Mouse (Mus musculus) embryo, embryonic 11 days (tissue): ENCODE data around the gene Bmp6.

ENCODE experiments used
- DNase-seq: peaks from one replicate; pipeline ENCODE4 v3.0.0-alpha.2; 2015

The Bmp6 gene

DNA sequence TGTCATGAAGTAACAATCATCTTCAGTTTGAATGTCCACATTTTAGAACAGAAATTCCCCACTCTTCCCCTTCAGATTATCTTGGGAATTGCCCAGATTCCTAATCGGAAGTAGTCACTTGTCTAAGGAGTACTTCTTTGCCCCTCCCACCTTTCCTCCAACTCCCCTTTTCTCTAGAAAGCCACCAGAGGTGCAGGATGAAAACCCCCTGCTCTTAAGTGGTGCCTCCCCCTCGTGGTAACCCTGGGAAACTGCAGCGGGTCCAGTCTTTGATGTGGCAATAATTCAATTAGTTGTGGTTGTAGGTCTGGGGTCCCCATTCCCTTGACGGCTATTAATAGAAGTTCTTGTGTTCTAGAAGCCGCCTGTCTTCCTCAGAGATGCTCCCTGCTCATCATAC, 93.0 kb downstream of the Bmp6 start:
- DNase-seq = peak; percentile 53

DNA sequence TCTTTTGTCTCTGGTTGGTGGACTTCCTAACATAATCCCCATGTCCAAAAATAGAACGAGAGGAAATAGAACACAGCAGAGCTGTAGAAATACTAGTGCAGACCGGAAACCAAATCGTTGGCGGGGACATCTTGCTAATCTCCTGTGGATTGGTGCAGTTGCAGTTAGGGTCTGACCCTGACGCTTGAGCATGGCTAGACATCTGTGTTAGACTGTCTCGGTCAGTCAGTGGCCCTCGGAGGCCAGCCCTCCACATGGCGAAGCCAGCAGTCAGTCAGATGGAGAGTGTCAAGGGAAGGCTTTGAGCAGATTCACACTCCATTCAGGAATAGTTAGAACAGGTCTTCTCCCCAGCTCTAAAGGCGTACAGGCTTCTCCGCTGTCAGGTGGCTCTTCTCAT, 95.3 kb downstream of the Bmp6 start:
- no peak for DNase-seq

DNA sequence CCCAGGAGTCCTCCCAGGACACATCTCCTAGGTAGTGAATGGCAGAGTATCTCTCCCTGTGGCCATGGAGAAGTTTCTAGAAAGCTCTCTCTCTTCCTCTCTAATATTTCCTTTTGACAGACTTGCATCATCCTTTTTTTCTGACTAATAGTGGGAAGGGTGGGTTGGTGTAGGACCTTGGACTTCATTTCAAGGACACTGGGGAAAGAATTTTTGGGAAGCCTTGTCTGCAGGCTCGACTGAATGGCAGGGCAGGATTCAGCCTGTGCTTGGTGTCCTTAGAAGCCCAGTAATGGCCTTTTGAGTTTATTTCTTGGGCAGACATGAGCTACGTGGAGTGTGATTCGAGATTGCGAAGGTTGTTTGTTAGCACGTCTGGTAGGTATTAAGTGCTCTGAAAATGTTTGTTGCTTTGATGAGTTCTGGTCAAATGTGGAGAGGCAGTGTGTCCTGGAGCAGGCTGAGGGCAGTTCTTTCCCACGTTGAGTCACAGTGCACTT, 103.7 kb downstream of the Bmp6 start:
- no peak for DNase-seq

DNA sequence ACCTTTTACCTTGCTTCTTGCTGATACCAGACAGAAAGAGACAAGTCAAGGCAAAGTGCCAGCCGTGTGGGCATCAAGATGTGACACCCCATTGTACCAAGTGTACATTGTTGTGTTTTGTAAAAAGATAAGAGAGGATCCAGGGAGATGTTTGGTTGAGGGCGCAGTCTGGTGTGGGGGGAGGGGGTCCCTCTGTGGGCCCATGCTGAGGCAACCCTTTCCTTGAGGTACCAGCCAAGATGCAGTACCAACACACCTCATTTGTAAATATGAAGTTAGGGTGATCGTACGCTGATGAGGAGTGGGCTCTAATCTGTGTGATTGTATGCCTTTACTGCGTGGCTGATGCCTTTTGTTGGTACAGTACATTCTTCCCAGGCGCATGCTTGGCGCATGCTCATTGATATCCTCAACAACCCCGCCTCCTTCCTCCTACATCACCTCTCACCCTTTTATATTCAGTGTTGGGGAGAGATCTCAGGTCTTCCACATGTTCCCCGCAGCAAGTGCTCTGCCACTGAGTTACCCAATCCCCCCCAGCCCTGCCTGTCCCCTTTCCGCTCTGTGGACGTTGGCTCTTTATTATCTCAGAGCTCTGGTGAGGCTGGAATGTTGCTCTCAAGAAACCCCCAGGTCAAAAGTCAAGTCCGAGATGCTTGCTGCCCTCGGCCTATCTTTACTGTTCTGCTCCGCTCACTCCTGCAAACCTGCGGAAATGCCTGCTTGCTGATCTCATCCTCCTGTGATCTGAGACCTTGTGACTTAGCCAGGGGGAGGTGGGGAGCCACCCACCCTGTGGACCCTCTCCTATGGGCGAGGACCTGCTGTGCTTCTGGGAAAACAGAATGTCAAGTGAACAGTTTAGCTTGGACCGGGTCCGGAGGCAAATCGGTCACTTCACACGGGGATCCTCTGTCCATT, 105.4 kb downstream of the Bmp6 start:
- peak; percentile 23 for DNase-seq

DNA sequence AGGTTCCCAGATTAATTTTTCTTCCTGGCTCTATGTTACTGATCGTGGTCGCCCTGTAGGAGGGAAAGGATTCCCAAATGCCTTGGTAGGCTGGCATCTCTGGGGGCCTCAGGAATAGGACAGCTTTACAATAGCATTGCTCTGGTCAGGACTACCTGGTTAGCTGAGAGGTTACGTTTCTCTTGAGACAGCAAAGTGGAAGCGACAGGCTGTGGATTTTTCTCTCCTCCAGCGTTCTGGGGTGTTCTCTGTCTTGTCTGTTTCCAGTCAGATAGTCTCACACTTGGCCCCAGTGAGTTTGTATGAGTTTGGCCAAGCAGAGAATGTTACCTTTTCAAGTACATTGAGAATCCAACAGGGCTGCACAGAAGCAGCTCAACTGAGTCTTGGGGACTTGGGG, 106.5 kb downstream of the Bmp6 start:
- DNase-seq = no peak

DNA sequence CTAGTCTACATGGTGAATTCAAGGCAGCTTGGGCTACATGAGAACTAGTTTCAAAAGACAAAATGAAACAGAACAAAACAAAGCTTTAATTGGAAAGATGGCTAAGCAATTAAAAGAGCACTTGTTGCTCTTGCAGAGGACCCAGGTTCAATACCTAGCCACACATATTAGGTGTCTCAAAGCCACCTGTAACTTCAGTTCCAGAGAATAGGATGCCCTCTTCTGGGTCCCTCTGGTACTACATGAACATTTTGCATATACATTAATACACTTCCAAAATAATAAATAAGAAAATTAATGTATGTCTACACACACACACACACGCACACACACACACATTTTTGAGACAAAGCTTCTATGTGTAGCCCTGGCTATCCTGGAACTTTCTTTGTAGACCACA, 118.5 kb downstream of the Bmp6 start:
- no peak for DNase-seq

DNA sequence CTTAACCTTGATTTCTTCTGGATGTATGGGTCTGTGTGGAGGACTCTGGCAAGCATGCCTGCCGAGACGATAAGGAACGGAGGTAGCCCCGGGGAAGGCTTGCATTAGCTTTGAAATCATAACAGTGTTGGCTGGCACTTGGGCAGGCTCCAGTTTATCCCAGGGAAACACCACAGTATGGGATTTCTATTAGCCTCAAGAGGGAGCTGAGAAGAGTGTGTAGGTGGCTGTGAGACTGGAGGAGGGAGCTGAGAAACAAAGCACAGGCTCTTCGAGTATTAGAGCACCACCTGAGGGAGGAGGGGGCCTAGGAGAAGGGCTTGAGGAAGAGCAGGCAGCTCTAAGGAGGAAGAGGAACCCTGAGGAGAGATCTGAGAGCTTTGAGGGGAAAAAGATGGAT, 126.0 kb downstream of the Bmp6 start:
- no peak for DNase-seq

DNA sequence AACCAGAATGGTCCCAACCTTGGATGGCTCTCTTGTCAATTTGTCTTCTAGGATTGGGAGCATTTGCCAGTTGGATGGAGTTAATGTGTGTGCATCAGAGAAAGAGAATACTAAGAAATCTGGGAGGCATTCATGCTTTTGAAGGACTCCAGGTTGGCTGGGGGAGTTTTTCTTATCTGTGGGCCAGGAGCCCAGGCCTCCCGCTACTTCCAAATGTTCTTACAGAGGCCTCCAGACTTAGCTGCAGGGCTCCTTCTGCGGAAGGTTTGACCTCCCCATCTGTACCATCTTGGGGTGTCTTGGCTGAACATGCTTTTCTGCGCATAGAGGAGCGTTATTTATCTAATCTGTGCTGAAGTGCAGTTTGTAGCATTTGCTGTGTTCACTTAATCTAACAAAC, 127.7 kb downstream of the Bmp6 start:
- no peak for DNase-seq

DNA sequence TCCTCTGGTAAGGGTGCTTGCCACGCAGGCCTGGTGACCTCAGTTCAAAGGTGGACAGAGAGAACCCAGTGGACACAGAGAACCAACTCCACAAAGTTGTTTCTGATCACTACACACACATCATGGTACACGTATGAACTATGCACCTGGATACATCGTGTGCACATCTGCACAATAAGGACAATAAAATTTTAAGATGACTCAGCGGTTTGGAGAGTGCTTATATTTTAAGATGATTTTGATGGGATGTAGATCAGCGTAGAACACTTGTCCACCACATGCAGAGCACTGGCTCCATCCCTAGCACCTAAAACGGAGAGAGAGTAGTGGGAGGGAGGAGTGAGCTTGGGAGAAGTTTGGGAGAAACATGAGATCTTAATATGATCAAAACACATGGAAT, 128.6 kb downstream of the Bmp6 start:
- no peak for DNase-seq

DNA sequence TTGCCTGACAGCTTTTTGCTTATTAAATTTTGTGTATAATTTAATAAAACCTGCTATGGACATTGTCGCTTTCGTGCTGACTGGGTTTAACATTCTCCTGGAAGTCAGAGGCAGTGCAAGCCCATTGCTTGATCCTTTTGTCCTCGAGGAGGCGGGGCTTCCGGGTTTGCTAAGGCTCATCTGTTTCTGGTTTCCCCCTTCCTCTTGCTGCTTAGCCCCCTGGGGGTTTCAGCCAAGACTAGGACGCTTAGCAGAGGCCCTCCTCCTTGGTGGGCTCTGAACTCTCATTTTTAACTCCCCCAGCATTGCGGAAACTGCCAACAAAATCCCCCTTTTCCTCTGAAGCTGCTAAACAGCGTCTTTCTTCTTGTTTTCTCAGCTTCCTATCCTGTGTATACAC, 132.0 kb downstream of the Bmp6 start:
- peak; percentile 80 for DNase-seq

DNA sequence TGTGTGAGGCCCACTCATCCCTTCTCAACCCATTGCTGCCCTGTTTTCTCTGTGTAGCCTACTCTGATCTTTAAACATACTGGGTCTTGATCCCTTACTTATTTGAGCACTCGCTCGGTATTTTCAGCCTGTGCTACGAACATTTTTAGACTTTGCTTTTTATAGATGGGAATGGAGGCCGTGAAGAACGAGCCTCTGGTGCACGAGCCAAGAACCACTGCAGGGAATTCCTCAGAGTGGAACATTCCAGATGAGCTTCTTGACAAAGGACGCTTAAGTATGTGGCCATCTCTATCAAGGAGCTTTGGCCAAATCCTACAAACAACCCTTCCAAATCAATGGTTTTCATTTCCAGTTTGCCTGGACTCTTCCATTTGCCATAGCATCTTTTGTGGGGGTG, 136.1 kb downstream of the Bmp6 start:
- no peak for DNase-seq

DNA sequence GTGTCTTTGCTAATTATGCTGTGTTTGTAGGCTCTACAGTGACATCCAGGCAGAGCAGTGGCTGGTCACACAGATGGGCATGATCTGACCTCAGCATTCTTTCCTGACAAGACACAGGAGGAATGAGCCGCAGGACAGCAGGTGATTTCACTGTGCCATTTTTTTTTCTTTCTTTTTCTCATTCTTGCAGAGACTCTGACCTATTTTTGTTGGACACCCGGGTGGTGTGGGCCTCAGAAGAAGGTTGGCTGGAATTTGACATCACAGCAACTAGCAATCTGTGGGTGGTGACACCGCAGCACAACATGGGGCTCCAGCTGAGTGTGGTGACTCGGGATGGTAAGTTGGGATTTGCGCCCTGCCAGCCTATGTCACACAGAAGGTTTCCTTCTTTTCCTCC, 139.8 kb downstream of the Bmp6 start:
- DNase-seq = no peak

DNA sequence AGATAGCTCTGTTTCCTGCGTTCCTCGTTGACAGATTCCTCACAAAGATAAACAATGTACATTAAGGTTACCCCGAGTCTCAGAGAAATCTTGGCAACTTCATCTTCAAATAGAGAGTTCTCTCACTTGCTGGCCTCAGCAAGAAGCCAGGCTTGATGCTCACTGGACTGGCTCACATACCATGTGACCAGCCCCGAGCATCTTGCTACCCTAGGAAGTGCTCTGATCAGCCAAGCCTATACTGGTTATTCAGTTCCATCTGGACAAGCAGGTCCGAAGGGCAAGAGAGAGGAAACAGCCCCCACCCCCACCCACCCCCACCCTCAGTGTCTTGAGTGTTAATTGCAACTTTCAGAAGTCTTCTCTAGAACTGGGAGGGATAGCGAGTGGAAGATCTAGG, 141.9 kb downstream of the Bmp6 start:
- DNase-seq = no peak

DNA sequence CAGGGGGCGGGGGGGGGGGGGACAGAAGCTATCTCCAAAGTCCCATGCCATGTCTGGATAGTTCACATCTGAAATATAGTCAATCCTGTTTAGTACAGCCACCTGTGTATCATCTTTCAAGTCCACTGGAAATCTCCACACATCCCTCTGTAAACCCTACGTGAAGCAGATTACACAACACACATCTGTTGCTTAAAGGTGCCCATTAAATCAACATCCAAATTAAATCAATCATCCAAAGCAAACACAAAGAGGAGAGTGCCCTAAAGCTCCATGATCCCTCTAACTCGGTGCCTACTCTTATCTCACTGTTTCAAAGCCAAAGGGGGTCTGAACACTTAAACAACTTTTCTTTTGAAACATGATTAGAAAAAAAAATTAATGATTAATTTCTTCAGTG, 151.8 kb downstream of the Bmp6 start:
- DNase-seq = no peak

DNA sequence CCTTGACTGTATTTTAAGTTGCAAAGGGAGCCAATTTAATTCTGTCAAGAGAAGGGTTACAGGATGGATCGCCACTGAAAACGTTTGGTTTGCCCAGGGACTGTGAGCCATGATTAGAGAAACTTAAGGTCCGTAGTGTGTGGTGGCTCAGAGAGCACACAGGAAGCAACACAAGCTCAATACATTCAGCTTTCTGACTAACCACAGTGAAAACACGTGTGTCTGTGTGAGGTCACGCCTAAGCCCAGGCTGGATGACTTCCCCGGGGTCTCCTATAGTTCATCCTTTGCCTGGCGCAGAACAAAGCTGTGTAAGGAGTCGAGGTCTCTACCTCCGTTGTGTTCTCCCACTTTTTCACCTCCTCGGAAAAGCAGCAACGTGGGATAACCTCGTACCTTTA, 156.4 kb downstream of the Bmp6 start:
- DNase-seq = no peak

DNA sequence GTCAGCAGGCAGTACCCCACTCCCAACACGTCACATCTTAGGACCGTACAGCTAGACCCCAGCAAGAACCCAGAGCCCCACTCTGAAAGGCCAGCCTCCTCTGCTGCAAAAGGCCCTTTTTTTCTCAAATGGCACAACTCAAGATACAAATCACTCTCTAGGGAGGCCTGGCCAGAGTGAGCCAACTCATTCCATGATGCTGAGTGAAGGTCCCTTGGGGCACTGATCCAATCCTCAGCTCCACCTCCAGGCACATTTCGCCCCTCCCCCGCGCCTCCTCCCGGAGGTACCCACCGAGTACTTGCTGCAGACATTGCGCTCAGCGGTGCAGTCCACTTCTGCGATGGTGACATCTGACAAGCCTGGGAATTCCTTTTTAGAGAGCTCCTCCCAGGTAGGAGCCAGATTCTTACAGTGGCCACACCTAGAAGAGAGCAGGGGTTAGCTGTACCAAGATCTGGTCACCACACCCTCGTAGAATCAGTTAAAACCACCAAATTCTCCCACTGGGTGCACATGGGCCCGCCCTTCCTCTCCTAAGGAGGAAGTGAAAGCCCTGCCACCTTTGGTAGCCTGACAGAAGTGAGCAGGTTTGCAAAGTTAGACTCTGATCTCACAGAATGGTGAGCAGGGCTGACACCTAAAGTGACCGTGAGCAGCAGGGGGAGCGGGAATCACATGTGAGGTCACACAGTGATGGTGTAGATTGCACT, 158.4 kb downstream of the Bmp6 start:
- DNase-seq = peak; percentile 24

DNA sequence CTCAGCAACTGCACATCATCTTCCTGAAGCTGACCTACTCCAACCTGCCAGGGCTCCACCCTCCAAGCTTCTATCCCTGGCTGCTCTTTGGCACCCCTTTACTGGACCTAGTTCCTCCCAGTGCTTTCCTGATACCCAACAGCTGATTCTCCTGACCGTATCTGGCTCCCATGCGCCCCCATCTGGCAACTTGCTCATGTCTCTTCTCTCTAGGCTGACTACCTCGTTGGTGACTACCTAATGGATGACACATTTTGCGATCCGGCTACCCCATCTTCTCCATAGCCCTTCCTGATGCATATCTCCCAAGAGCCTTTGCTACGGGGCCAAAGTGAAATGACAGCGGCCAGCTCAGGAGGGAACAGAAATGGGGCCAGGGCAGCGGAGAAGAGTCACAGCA, 161.4 kb downstream of the Bmp6 start:
- DNase-seq = peak; percentile 39

DNA sequence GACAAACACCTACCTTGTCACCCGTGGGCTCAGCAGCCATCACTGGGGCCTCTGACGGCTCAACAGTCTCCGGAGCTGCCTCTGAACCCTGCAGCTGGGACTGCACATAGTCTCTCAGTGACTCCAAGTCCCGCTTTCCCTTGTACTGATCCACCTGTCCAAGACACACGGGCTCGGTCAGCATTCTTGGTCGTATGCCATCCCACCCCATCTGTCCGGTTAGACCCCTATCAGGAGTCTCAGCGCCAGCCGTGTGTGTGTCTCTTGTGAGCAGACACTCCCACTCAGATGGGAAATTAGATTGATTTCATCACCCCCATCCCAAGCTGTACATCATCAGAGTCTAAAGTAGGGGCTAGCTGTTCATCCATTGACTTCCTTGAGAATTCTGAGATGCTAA, 162.0 kb downstream of the Bmp6 start:
- DNase-seq = no peak

DNA sequence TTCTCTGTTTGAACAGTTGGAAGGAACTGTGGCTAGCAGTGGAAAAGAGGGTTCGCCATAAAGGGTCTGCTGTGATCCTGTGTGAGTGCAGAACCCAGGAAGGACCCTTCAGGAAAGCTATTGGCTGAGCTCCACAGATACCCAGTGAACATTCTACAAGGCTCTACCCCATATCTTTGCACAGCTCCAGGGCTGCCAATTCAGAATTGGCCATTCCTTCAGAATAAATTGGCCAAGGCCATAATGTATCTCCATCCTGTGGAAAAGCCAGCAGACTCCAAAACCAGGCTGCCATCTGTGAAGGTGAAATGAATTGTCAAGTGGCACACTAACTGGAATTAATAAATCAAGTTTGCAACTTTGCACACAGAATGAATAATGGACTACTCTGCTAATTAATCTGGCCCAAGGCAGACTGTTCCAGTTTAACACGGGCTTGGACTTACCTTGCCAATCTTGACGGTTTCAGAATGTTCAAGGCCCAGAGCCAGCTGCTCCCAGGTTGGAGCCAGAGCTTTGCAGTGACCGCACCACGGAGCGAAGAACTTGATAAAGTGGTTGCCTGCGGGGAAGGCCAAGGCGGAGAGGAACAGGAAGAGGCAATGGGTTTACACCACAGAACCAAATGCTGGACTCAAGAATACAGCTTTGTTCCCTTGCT, 164.9 kb downstream of the Bmp6 start:
- no peak for DNase-seq

DNA sequence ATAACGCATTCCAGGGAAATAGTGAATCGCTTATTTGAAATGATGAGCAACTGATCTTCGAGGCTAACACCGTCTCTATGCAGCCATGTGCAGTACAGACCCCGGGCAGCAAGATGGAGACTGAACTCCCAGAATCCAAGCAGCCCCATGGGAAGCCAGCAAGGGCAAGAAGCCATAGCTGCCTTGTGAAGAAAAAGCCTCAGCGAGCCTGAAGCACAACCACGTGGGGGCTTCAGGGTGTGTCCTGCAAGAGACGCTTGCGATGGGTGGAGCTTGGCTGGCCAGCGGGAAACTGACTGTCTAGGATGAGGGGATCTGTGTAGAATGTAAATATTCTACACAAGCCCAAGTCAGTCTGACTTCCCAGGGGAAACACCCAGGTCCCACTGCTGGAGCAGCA, 167.1 kb downstream of the Bmp6 start:
- no peak for DNase-seq

DNA sequence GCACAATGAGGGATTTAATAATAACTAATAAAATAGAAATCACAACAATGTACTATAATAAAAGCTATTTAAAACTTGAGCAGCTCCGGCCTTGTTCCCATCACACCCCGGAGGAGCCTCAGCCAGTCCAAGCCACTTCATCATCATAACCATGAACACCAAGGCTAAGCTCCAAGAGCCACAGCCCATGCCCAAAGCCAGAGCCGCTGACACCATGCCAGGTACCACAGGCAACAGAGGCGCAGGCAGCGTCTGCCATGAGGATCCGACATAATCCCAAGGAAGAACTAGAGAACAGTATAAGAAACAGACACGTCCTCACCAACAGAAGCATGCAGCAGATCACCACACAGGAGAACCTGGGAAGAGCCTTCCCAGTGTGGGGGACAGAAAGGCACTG, 169.0 kb downstream of the Bmp6 start:
- no peak for DNase-seq

DNA sequence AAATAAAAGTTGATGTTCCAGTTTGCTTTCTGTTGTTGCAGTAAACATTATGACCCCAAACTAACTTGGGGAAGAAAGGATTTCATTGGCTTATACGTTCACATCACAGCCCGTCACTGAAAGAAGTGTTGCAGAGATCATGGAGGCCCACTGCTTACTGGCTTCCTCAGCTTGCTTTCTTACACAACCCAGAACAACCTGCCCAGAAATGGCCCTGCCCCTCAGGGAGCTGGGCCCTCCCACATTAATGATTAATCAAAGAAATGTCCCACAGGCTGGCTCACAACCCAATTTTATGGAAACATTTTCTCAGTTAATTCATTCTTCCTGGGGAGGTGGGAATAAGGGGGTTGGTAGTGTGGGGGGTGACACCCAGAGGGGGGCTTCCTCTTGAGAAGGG, 170.5 kb downstream of the Bmp6 start:
- no peak for DNase-seq

DNA sequence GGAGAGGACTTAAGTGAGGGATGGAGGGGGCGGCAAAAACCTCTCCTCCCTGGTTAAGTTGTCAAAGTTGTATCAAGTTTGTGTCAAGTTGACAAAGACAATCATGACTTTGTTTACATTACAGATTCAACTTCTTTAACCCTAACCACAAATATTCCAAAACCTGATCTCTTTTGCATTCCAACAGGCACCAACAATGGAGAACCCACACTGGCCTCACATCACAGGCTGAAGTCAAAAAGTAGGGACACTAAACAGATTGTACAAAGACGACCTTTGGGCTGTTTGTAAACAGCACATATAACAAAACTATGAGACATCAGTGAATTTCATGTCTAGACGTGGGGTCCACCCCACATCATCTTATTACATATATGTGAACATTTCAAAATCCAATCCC, 170.9 kb downstream of the Bmp6 start:
- DNase-seq = no peak

DNA sequence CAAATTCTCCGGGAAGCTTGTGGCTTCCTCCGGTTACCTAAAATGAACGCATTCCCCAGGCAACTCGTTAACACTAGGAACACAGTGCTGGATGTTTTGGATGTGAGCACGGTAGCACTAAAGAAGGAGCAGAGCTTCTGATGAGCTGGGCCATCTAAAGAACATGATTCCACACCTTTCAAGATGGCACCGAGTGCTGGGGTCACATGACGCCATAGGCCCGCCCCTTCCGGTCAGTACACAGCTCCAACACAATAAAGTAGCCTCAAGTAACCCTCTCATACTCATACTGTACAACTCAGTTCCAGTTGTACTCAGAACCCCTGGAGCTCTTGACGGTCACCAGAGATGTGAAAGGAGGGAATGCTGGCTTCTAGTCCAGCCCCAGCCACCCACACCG, 171.7 kb downstream of the Bmp6 start:
- DNase-seq = no peak
